Mouse (Mus musculus) liver, adult 2 months (tissue): ENCODE results near the gene Srxn1.

ENCODE experiments used
- CTCF ChIP-seq: fragments of 200-500 bp; IDR thresholded peaks from 2 replicates; pipeline ENCODE4 v1.5.1; 2011; ENCODE audit warnings: low read depth, low read length, control low read depth
- POLR2A ChIP-seq: fragments of 200-500 bp; IDR thresholded peaks from 2 replicates; pipeline ENCODE4 v1.6.1; 2011; ENCODE audit warnings: low read length, control low read depth; ENCODE audit not compliant: insufficient read depth; ENCODE audit errors: extremely low read depth

GRCm38 (mm10) chr2:152086451-152086850, 18.9 kb upstream of the Srxn1 start:
- no peak for TF ChIP-seq POLR2A
- TF ChIP-seq CTCF = no peak
